Mouse (Mus musculus) right cerebral cortex, postnatal 25 days (tissue): ENCODE measurements around the gene Zranb2.

ENCODE experiments used
- DNase-seq: peaks from one replicate; pipeline ENCODE4 v3.0.0; 2022

The Zranb2 gene

GRCm38 (mm10) chr3:157533964-157534785 is at the start of gene Zranb2:
Zranb2 (plus strand) TSS chr3:157534160.
- peak; percentile 94 for DNase-seq

- DNase-seq: no peak
Measured at GRCm38 (mm10) chr3:157492043-157492442, 41.9 kb upstream of the Zranb2 start.

- no peak for DNase-seq
Measured at GRCm38 (mm10) chr3:157502216-157502615, 31.7 kb upstream of the Zranb2 start.

- DNase-seq: no peak
Measured at GRCm38 (mm10) chr3:157514116-157514796, 19.7 kb upstream of the Zranb2 start.

GRCm38 (mm10) chr3:157516471-157516870 is 17.5 kb upstream of the Zranb2 start:
- no peak for DNase-seq

- DNase-seq: no peak
Measured at GRCm38 (mm10) chr3:157517992-157518391, 16.0 kb upstream of the Zranb2 start.

- DNase-seq: peak; percentile 56
Measured at GRCm38 (mm10) chr3:157520433-157520832, 13.5 kb upstream of the Zranb2 start.

- DNase-seq: no peak
Measured at GRCm38 (mm10) chr3:157523834-157524233, 10.1 kb upstream of the Zranb2 start.

GRCm38 (mm10) chr3:157531585-157531984 is 2.4 kb upstream of the Zranb2 start:
- no peak for DNase-seq

GRCm38 (mm10) chr3:157534786-157535415 is 941 bp downstream of the Zranb2 start:
- no peak for DNase-seq

- DNase-seq: no peak
Measured at GRCm38 (mm10) chr3:157549323-157549722, 15.4 kb downstream of the Zranb2 start.

GRCm38 (mm10) chr3:157549758-157550600 is 16.0 kb downstream of the Zranb2 start:
- DNase-seq: no peak

- DNase-seq: no peak
Measured at GRCm38 (mm10) chr3:157565196-157565595, 31.2 kb downstream of the Zranb2 start.

GRCm38 (mm10) chr3:157566725-157567565 is 33.0 kb downstream of the Zranb2 start, which contains the start of gene Ptger3:
Ptger3 (plus strand) TSS chr3:157566892.
- peak; percentile 57 for DNase-seq

GRCm38 (mm10) chr3:157567566-157568132 is 33.7 kb downstream of the Zranb2 start:
- DNase-seq: no peak

- DNase-seq: no peak
Measured at GRCm38 (mm10) chr3:157572011-157572410, 38.1 kb downstream of the Zranb2 start.

GRCm38 (mm10) chr3:157575441-157576342 is 41.7 kb downstream of the Zranb2 start:
- no peak for DNase-seq

GRCm38 (mm10) chr3:157576343-157576722 is 42.4 kb downstream of the Zranb2 start:
- no peak for DNase-seq

GRCm38 (mm10) chr3:157576862-157577261 is 42.9 kb downstream of the Zranb2 start:
- no peak for DNase-seq

GRCm38 (mm10) chr3:157578469-157579170 is 44.7 kb downstream of the Zranb2 start:
- no peak for DNase-seq
